Mouse (Mus musculus) CH12F3 (cell line): ENCODE measurements around the gene Asna1.

Source experiments
- in situ Hi-C: fragments of 300-500 bp; cut with MboI; formaldehyde crosslinking; loops from 2 replicates; pipeline ENCODE4 v1.14.3; 2020; ENCODE audit warnings: low sequenced_read_pairs

Asna1 gene

GRCm38 (mm10) chr8:85035165-85035727 is 10.2 kb upstream of the Asna1 start:
- in situ Hi-C loops, result no loop called here

DNA sequence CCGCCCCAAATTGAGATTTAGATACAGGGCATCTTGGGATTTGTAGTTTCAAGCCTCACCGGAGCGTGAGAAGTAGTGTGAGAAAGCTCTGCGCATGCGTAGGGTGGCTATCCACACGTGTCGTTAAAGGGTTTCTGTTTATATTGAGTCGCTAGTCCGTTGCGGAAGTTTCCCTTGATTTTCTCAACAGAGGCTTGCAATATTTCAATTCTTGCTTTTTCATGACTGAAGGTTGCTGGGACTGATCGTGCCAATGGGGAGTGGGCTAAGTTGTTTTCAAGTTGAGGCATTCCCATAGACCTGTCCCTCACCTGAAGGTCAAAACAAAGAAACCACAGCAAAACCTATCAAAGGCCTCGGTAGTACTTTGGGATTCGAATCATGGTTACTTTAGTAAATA is 9.7 kb upstream of the Asna1 start:
- in situ Hi-C loops, result no loop called here

GRCm38 (mm10) chr8:85033867-85034266 is 8.8 kb upstream of the Asna1 start:
- in situ Hi-C loops, result no loop called here

- in situ Hi-C loops, result no loop called here
Measured at GRCm38 (mm10) chr8:85032622-85033311, 7.7 kb upstream of the Asna1 start.

- in situ Hi-C loops, result no loop called here
Measured at GRCm38 (mm10) chr8:85029271-85029670, 4.2 kb upstream of the Asna1 start.

GRCm38 (mm10) chr8:85027922-85028321 is 2.8 kb upstream of the Asna1 start:
- in situ Hi-C loops, result no loop called here

DNA sequence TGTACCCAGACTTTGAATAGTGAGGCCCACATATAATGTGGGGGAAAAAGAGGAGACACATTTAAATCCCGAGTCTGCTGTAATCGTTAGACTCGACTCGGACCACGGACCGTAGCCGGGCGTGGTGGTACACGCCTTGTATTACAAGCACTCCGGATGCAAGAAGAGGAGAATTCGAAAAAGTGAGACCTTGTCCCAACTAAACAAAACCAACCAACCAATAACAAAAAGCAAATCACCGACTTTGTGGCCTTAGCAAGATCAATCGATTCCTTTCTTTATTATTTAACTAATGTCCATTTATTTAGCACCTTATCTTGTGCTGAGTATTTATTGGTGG is 2.4 kb upstream of the Asna1 start:
- in situ Hi-C loops, result no loop called here

- in situ Hi-C loops, result no loop called here
Measured at GRCm38 (mm10) chr8:85026670-85027515, 1.8 kb upstream of the Asna1 start, which contains the start of gene Trir. Gene Trir, plus strand, starts transcription at chr8:85026823.

- in situ Hi-C loops, result no loop called here
Measured at GRCm38 (mm10) chr8:85023846-85024245, 1.2 kb downstream of the Asna1 start.

DNA sequence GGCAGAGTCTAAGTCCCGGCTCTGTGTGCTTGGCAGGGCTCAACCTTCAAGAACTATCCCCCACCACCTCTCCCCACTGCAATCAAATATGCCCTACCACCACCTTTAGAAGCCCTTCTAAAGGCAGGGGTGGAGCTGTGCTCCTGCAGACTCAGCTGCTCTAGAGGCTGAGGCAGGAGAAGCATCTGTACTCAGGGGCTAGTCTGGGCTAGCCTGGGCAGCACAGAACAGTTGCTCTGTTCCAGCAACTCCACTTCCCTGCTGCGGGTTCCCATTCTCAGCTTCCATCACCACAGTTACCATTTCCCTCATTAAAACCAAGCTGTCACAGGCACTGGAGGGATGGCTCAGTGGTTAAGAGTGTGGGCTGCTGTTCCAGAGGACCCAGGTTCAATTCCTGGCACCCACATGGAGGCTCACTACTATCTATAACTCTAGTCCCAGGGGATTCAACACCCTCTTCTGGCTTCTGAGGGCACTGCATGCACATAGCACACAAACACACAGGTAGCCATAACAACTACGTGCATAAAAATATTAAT is 3.5 kb downstream of the Asna1 start:
- in situ Hi-C loops, result no loop called here

DNA sequence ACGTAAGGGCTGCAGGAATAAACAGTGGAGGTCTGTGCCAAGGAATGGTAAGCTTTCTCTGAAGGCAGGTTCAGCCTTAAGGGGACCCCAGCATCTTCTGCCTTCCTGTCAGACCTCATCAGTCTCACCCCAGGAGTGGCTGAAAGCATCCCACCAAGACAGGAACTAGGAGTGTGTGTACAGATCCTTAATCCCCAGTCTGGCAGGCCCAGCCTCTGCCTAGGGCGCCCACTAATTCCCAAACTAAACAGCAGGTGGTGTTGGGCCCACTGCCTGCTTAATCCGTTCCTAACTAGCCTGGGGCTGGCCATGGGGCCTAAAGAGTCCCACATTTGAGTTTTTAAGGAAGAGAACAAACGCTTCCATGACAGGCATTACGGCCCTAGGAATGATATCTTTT is 7.9 kb downstream of the Asna1 start:
- in situ Hi-C loops, result no loop called here

DNA sequence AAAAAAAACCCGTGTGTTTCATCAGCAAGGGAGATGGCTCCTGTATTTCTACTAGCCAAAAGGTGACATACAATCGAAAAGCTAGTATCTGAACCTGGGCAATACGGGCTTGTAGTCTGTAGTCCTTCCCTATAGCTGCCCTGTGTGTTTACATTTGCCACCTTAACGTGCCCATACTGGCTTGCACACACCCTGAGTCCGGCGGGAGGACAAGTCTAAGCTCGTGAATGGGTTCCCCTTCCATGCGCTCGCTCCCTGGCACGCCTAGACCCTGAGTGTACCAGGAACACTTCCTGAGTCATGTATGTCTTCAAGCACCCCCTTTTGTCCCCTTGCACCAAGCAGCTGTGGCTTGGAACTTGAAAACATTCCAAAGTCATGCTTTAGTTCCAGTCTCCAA is 8.4 kb downstream of the Asna1 start:
- in situ Hi-C loops, result no loop called here

DNA sequence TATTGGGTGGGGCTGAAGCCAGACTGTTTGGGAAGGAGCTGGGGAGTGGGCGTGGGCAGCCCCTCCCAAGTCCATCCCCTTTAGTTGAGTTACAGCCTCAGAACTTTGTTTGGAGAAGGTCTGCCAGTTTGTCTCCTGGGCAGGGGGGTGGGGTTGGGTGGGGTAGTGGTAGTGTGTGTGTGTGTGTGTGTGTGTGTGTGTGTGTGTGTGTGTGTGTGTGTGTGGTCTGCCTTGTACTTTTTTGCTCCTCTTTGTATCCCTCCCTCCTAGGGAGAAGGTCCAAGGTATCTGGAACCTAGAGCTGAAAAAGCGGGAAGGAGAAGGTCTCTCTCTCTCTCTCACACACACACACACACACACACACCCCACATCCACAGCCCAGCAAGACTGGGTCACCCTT is 10.7 kb downstream of the Asna1 start, which contains the start of gene Best2:
TSS of gene Best2 (minus strand) at position 101 of the 400 bp plus-strand sequence.
- in situ Hi-C loops, result no loop called here

GRCm38 (mm10) chr8:85013230-85013840 is 11.7 kb downstream of the Asna1 start:
- in situ Hi-C loops, result no loop called here

DNA sequence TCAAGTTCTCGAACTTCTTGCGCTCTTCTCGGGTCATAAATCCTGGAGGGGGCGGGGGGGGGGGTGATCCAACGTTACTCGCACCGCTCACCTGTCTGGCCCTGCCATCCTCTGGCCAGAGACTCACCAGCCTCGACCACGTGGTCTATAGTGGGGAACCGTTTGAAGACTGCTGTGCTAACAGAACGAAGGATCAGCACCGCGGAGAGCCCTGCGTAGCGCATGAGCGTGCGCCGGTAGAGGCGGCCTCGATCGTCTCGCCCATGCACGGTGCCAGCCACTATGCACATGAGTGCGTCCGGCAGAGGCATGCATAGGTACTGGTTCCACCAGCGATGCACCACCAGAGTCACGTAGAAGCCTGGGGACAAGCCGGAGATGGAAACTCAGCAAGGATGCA is 13.8 kb downstream of the Asna1 start:
- in situ Hi-C loops, result no loop called here

DNA sequence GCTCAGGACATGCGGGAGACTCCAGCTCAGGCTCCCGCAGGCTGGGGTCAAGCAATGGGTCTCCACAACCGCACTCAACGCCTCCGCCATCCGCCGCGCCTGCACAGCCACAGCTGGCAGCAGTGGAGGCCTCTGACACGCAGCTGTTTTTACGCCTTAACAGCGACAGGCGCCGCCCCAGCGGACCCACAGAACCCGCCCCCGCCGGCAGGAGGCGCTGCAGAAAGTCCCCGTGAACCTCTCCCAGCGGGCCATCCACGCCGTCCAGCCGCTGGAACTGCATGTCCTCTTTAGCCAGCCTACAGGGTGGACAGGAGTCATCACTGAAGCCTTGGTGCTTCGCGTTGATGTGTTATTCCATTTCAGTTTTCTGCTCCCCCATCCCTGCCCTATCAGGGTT is 17.4 kb downstream of the Asna1 start:
- in situ Hi-C loops, result no loop called here

DNA sequence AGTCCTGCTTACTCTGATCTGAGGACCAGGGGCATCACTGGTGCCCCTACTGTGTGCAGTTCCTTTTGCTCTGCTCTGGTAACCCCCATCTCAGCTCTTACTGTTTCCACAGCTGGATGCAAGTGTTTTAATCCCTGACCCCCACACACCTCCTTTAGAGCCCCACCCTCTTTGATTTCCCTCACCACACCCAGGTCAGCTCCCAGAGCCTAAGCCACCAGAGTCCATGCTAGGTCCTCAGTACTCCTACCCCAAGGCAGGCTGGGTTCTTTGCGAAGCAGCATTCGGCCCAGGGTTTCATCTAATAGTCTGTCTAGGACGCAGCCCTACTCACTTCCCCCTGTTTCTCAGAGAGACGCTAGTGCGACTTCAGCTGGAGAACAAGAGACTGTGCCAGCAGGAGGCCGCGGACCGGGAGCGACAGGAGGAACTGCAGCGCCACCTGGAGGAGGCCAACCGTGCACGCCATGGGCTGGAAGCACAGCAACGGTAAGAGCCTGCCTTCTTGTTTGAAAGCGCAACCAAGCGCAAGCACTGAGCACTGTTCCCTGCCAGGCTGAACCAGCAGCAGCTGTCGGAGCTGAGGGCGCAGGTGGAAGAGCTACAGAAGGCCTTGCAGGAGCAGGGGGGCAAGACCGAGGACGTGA is 27.3 kb downstream of the Asna1 start:
- in situ Hi-C loops, result no loop called here

DNA sequence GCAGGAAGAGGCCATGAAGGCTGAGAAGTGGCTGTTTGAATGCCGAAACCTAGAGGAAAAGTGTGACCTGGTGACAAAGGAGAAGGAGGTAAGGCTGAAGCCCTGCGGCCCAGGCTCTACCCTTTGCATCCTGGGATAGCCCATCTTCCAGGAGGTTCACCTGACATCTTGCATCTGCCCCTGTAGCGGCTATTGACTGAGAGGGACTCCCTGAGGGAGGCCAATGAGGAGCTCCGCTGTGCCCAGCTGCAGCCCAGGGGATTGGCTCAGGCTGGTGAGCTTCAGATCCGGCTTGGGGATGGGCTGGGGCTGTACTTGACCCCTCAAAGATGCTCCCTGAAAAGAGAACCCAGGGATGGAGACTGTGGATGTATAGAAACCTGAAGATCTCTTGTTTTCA is 28.1 kb downstream of the Asna1 start:
- in situ Hi-C loops, result no loop called here

DNA sequence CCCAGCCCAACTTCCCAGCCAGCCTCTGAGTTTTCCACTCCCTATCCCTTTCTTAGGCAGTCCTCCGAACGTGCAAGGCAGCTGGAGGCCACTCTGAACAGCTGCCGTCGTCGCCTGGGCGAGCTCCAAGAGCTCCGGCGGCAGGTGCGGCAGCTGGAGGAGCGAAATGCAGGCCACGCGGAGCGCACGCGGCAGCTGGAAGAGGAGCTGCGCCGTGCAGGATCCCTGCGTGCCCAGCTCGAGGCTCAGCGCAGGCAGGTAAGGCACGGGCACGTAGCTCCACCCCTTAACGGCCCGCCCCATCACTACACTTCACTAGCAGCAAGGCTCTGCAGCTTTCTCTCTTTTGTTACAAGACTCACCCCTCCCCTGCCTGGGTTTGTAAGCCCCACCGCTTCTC is 29.4 kb downstream of the Asna1 start:
- in situ Hi-C loops, result no loop called here

DNA sequence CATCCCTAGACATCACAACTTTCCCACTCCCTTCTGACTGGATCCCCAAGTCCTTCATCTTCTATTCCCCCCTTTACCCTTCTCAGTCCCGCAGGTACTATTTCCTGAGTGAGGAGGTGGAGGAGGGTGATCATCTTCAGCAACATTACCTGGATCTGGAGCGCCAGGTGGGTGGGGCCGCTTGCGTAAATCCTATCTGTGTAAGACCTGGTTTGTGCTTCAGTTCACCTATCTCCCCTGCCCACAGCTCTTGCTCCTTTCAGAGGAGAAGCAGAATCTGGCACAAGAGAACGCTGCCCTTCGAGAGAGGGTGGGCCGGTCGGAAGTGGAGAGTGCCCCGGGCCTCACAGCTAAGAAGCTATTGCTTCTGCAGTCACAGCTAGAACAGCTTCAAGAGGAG is 30.7 kb downstream of the Asna1 start:
- in situ Hi-C loops, result no loop called here

- in situ Hi-C loops, result no loop called here
Measured at GRCm38 (mm10) chr8:84990836-84991235, 34.2 kb downstream of the Asna1 start.
